15 mouse cellular contexts compared by ENCODE assay signal in the genomic region with DNA sequence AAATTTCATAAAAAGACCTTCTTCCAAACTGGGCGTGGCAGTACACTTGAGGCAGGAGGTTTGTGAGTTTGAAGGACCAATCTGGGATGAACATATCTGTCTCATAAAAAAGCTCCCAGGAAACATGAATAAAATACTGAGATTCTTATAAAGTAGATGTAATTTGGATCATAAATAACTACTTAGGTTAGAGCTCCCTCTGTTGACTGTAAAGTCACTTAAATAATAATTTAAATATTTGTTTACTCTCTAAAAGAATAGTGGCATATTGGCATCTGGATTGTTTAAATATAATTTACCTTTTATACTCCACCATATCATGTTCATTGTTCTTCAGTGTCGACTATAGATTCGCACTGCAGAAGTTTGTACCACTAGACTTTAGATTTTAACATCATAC. TPM values are rescaled to one million over a fixed set of nuclear protein-coding genes. Genes with fewer than 3 reads are reported as not detected.
DNase-seq lines count a peak whose midpoint lies in the region; ATAC-seq and TF ChIP-seq lines count a peak whose summit lies in the region.
"Had no signal": no experiment of that assay in that cellular context is flagged by ENCODE, and none has a peak within 500 bp of the region (broad histone marks: within the 10 kb centered on the region; RNA-seq: fewer than 3 reads in every experiment).

No protein-coding gene starts in this region.

- peaks cover 0 to 19% of the 10 kb centered on the region in 2 experiments; a peak in 2 of 4 replicates for H3K36me3 ChIP-seq in MEL (ENCODE audit: control insufficient read depth in 1 of 2, insufficient read depth in 2 of 2, low read length in 2 of 2)

- DNase-seq in CD4-positive, CD25-positive, alpha-beta regulatory T cell, adult 2 months (ENCODE audit: low read depth, low spot score): peak; percentile 9
- no peak for DNase-seq in left cerebral cortex, adult 2 months (ENCODE audit: extremely low spot score in 1 of 2, low spot score in 2 of 2)
- no peak for DNase-seq in left cerebral cortex, postnatal 4 days
- DNase-seq in MEL (ENCODE audit: low read depth, low spot score): peak; percentile 23
- DNase-seq in induced T-regulatory cell, adult 2 months (ENCODE audit: low read depth): peak; percentile 9
- DNase-seq in heart, postnatal 4 days: no peak
- DNase-seq in heart, postnatal 25 days (ENCODE audit: low spot score): no peak
- DNase-seq: cerebellum, adult 9-11 months; gastrocnemius, postnatal 14 days; liver; thymus, postnatal 4 days had no signal

- no peak for ATAC-seq in CD4-positive, CD25-positive, alpha-beta regulatory T cell, adult 4 months
- ATAC-seq: forebrain, embryonic 13.5 days had no signal

- H3K4me1 ChIP-seq in MEL (ENCODE audit: control insufficient read depth in 1 of 2, insufficient read depth in 2 of 2, low read length in 2 of 2): no peaks in the 10 kb centered on the region
- H3K4me1 ChIP-seq: forebrain, embryonic 13.5 days; neural tube, embryonic 13.5 days had no signal

- no peak overlapping the region for H3K27ac ChIP-seq in left cerebral cortex, adult 2 months
- no peak overlapping the region for H3K27ac ChIP-seq in MEL (ENCODE audit: control insufficient read depth, low read depth, low read length)
- H3K27ac ChIP-seq: forebrain, embryonic 13.5 days; neural tube, embryonic 13.5 days had no signal

- intact Hi-C loops in left cerebral cortex, adult 2 months (cut with DNase I): loop anchor here (10.0 kb wide), 2 partner anchors 63 to 133 kb away; partner anchors contain the start of gene Rp2
- intact Hi-C loops in left cerebral cortex, postnatal 4 days (cut with DNase I): no loop called here
- intact Hi-C loops in heart, postnatal 25 days (cut with DNase I): loop anchor here (10.0 kb wide), 1 partner anchor 333 kb away; no protein-coding TSS in a partner anchor

- no peak overlapping the region for H3K4me3 ChIP-seq in left cerebral cortex, adult 2 months
- H3K4me3 ChIP-seq in MEL (ENCODE audit: control insufficient read depth in 1 of 2, insufficient read depth in 1 of 2, low read depth in 2 of 2, low read length in 2 of 2): no peak overlapping the region
- H3K4me3 ChIP-seq: forebrain, embryonic 13.5 days; neural tube, embryonic 13.5 days had no signal

- TF ChIP-seq EP300 in MEL (IDR thresholded peaks at IDR 0.05; ENCODE audit: low read depth in 1 of 2, low read length in 2 of 2): no peak

- H3K27me3 ChIP-seq in MEL (ENCODE audit: control insufficient read depth in 1 of 2, insufficient read depth in 2 of 2, low read length in 2 of 2): no peaks in the 10 kb centered on the region
- H3K27me3 ChIP-seq: forebrain, embryonic 13.5 days; neural tube, embryonic 13.5 days had no signal

- TF ChIP-seq POLR2A in MEL (IDR thresholded peaks at IDR 0.05; ENCODE audit: control insufficient read depth in 1 of 2, insufficient read depth in 1 of 2, low read depth in 1 of 2, low read length in 2 of 2, poor library complexity in 1 of 2): no peak

- peak; percentile 28 for TF ChIP-seq CTCF in left cerebral cortex, adult 2 months (IDR thresholded peaks at IDR 0.05)
- TF ChIP-seq CTCF in MEL (IDR thresholded peaks at IDR 0.05 in 2 of 3, conservative IDR thresholded peaks at IDR 0.05 in 1 of 3; ENCODE audit: control insufficient read depth in 1 of 3, insufficient read depth in 1 of 3, low read depth in 2 of 3, low read length in 3 of 3, poor library complexity in 1 of 3, severe bottlenecking in 1 of 3): peak in 1 of 3 experiments; percentile 37; a peak in 2 of 6 replicates

- H3K79me2 ChIP-seq in MEL (ENCODE audit: control insufficient read depth, insufficient read depth, low read length, poor library complexity): no peaks in the 10 kb centered on the region; the same call in 1 of the 2 replicates

- no peaks in the 10 kb centered on the region for H3K9me3 ChIP-seq in MEL (replicated peaks; ENCODE audit: insufficient read depth, low read length)
- H3K9me3 ChIP-seq: forebrain, embryonic 13.5 days; neural tube, embryonic 13.5 days had no signal

- TF ChIP-seq RAD21 in MEL (IDR thresholded peaks at IDR 0.05; ENCODE audit: low read depth, low read length): peak; percentile 54

- H3K9ac ChIP-seq in MEL (ENCODE audit: control insufficient read depth, low read depth, low read length, poor library complexity, severe bottlenecking): no peak overlapping the region
- H3K9ac ChIP-seq: forebrain, embryonic 13.5 days; neural tube, embryonic 13.5 days had no signal

TF ChIP-seq in MEL, 35 proteins besides CTCF, POLR2A, EP300 and RAD21:
- TF ChIP-seq SMC3 (IDR thresholded peaks at IDR 0.05; ENCODE audit: low read depth, low read length): peak; percentile 34
- no peak for TF ChIP-seq MAZ (IDR thresholded peaks at IDR 0.05; ENCODE audit: low read depth, low read length)
- no peak for TF ChIP-seq ZNF384 (IDR thresholded peaks at IDR 0.05; ENCODE audit: low read depth, low read length)
- no peak for TF ChIP-seq TCF12 (IDR thresholded peaks at IDR 0.05; ENCODE audit: low read depth, low read length)

RNA-seq across cellular contexts. Expression of gene Rgn, which starts 51.9 kb away (rescaled TPM):
- polyA plus RNA-seq in CD4-positive, CD25-positive, alpha-beta regulatory T cell, adult 4 months (2017; shearing (Covaris generic)): not detected
- under 1 TPM in 1 of 2 experiments, not detected in 1; 0.35 TPM for total RNA-seq in left cerebral cortex, adult 2 months (2021)
- total RNA-seq in left cerebral cortex, postnatal 4 days (2021): under 1 TPM in 1 of 2 experiments, not detected in 1; 0.24 TPM
- total RNA-seq in MEL (2012; rRNA removed): not detected in 2 replicates
- not detected for polyA plus RNA-seq in MEL (2012; ENCODE audit: insufficient read depth in 1 of 2, insufficient read length in 2 of 2, low read depth in 1 of 2, low replicate concordance in 2 of 2, missing spikeins in 1 of 2)
- 1 to 10 TPM; 1.1 to 1.7 TPM for total RNA-seq in heart, postnatal 4 days (2021)
- total RNA-seq in heart, postnatal 25 days (2021): under 1 TPM; 0.36 to 0.64 TPM
- total RNA-seq: gastrocnemius, postnatal 14 days had no signal
- polyA plus RNA-seq: embryonic facial prominence, embryonic 11.5 days had no signal

Comparison
In these comparisons a context has a peak if more than half of its experiments do, and no peak if none do; other contexts are left out.
1. DNase-seq: peak in CD4-positive, CD25-positive, alpha-beta regulatory T cell, adult 2 months (single experiment), MEL (single experiment) and induced T-regulatory cell, adult 2 months (single experiment); none in left cerebral cortex, adult 2 months (0 of 2), left cerebral cortex, postnatal 4 days (single experiment), heart, postnatal 4 days (single experiment) and heart, postnatal 25 days (single experiment).